Mouse (Mus musculus) 3134 (cell line): ENCODE results near the gene Clhc1.
A peak's percentile ranks its signal among the peaks of the same experiment; 100 is the strongest.
"Not testable (repeated sequence)": the region's sequence is repeated elsewhere in the genome, so short reads cannot be mapped to it uniquely, and the experiment has no call there.

Source experiments
- DNase-seq: peaks from one replicate; pipeline ENCODE4 v3.0.0-alpha.2; 2011; ENCODE audit warnings: low spot score; ENCODE audit not compliant: insufficient read length; ENCODE audit errors: extremely low read depth

The Clhc1 gene

DNA sequence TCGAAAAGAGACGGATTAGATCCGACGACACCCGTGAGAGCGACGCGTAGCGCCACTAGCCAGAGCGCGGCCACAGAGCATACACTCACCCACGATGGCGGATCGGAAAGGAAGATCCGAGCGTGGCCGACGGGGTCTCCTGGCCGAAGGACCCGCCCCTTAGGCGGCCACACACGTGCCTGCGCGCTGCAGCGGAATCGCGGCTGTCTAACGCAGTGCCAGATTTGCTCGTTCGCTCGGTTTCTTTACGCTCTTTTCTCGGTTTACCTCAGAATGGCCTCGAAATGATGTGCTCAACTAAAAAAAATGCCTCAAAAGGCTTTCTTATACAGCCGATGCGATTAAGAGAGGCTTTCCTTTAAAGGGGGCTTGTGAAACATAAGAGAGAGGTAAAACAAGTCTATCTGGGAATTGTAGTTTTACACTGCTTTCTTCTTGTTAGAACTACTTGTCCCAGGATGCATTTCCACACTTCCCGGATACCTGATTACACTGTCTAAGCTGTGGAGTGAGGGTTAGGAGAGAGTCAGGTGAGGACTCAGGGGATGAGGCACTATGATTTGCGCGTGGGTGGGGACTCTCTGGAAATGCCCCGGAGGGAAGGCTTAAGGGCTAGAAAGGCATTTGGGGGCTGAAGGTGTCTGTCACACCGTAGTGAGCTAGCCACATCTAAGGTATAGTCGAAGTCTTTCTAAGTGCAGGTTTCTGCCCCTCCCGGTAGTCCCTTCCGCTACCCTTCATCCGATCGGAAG lies at the start of gene Clhc1, which contains the start of gene Rps27a:
Gene Clhc1 (plus strand): TSS at position 199 of the 752 bp plus-strand sequence.
Gene Rps27a (minus strand): TSS at position 358 of the 752 bp plus-strand sequence.
- peak; percentile 90 for DNase-seq

- DNase-seq, result no peak
These were observed 43.5 kb upstream of the Clhc1 start for GRCm38 (mm10) chr11:29503948-29504893.

DNA sequence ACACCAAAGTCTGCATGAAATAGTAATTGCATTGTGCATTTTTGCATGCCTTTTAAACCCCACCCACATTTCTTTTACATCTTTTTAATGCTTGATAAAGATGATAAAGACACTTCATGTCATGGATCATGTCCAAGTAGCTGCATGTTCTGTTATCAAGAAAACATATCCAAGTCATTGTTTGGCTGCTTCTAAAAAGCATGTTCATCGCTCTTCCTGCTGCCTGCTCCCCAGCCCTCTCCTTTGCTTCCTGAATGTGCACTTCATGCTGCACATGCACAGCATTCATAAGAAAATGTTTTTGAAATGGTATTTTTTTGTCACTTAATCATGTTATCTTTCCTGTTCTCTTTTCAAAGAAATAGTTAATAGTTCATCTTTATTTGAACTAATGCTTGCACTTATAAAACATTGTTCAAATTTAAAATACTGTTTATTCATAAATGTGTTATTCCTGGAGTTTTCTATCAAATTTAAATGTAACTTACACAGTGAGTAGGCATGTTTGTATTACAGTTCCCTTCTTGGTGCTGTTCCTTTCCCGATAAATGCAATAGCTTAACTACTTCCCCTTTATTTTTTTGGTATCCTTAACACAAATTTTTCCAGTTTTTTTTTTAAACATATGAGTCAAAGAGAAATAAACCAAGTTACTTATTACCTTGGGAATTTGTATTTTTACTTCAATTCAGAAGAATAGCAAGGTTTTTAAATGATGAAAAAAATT lies 42.7 kb upstream of the Clhc1 start:
- no peak for DNase-seq

DNA sequence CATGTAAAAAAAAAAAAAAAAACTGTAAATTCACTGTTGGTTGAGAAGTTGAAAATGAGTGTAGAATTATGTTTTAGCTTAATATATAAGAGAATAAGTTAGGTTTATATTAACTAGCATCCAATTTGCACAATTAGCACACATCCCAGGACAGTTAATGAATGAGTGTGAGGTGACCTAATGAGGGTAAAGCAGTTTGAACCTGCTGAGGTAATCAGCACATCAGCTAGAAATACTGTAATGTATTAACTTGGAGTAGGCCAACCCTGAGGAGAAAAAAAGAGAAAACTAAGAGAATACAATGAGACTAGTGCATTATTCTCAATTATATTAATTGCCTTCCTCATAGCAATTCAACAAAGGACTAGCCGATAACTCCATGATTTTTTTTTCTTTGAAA lies 38.3 kb upstream of the Clhc1 start:
- no peak for DNase-seq

GRCm38 (mm10) chr11:29512818-29513535 lies 34.8 kb upstream of the Clhc1 start:
- DNase-seq, result no peak

DNA sequence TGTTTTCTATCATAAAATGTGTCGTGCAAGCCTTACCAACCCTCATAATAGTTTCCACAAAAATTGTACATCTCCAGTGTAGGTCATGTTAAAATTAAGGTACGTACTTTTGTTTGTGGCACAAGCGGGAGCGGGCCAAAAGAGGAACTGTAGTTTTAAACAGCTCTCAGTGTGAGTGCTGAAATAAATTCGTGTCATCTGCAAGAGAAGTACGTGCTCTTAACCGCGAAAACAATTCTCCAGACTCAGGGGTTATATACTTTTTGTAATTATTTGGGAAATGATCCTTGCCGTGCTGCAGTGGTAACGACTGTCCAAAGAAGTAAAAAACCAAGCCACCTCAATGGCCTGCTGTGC lies 33.4 kb upstream of the Clhc1 start:
- no peak for DNase-seq

DNA sequence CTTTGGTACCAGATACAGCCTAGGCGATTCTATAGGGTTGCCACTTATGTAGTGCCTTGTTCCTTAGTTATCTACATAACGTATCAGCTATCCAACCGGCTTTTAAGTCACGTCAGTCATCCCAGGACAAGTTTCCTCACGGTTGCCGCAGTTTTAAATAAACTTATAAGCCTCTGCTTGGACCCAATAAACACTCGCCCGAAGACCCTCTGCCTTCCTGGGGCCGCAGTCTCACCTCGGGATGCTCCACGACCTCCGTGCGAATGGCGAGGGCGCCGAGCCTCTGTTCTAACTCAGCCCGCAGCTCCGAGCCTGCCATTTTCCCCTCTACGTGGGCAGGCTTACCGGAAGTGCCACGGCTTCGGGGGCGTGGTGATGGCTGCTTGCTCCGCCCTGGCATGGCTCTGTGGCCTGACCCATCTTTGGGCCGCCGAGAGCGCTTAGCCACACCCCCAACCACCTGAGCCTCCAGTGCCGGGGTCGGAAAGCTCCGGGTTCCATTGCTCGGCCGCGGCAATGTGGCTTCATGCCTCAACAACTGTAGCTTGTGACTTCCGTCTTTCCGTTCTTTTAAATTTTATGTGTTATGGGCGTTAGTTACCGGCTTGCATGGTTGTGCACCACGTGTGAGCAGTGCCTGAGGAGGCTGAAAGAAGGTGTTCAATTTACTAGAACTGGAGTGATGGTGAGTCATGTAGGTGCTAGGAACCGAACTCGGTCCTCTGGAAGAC lies 32.9 kb upstream of the Clhc1 start, which contains the start of gene Prorsd1:
Gene Prorsd1 (minus strand): TSS at position 352 of the 731 bp plus-strand sequence.
- DNase-seq, result no peak

- DNase-seq, result peak; percentile 89
These were observed 21.6 kb upstream of the Clhc1 start, which contains the start of gene Mtif2 for GRCm38 (mm10) chr11:29525988-29526794. TSS of gene Mtif2 (plus strand) at chr11:29526408.

GRCm38 (mm10) chr11:29538201-29538600 lies 9.5 kb upstream of the Clhc1 start:
- no peak for DNase-seq

- no peak for DNase-seq
These were observed 3.4 kb upstream of the Clhc1 start for GRCm38 (mm10) chr11:29544225-29544945.

GRCm38 (mm10) chr11:29545150-29545752 lies 2.5 kb upstream of the Clhc1 start:
- DNase-seq, result not testable (repeated sequence)

GRCm38 (mm10) chr11:29546297-29546696 lies 1.5 kb upstream of the Clhc1 start:
- DNase-seq, result not testable (repeated sequence)

DNA sequence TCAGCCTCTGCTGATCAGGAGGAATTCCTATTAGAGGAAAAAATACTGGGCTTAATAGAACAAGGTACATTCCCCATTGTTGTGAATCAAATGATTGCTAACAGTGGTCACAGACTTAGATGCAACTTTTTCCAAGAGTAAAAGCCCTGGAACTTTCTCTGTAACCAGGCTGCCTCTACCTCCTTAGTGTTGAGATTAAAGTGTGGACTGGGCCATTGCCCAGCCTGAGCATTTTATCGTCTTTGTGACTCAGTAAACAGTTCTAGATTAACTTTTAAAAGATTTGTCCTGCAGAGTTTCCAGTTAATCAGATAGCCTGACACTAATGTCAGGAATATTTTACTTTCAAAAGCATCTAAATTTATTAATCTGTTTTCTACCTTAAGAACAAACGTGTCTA lies 988 bp upstream of the Clhc1 start:
- no peak for DNase-seq

GRCm38 (mm10) chr11:29547249-29547751 lies 450 bp upstream of the Clhc1 start:
- DNase-seq, result no peak

- no peak for DNase-seq
These were observed 1.0 kb downstream of the Clhc1 start for GRCm38 (mm10) chr11:29548504-29549424.

DNA sequence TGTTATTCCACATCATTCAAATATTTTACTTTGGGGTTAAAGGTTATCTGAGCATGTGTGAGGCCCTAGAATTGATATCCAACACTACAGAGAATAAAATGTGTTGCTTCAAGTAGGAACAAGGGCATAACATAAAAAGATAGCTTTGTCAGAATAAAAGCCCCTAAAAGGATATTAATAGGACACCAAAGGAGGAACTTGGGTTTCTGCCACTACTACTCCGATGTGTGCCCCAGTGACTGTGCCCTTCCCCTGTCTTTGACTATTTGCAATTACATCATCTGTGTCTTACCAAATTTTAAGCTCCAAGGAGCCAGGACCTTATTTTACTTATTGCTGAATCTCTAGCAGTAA lies 1.7 kb downstream of the Clhc1 start:
- DNase-seq, result no peak
